Mouse (Mus musculus): ENCODE data around the gene Gm42906. TPM values are rescaled to one million over a fixed set of nuclear protein-coding genes. Genes with fewer than 3 reads are reported as not detected.

Gene Gm42906
- polyA plus RNA-seq, 1 experiment from 2014 or later = not detected

DNA sequence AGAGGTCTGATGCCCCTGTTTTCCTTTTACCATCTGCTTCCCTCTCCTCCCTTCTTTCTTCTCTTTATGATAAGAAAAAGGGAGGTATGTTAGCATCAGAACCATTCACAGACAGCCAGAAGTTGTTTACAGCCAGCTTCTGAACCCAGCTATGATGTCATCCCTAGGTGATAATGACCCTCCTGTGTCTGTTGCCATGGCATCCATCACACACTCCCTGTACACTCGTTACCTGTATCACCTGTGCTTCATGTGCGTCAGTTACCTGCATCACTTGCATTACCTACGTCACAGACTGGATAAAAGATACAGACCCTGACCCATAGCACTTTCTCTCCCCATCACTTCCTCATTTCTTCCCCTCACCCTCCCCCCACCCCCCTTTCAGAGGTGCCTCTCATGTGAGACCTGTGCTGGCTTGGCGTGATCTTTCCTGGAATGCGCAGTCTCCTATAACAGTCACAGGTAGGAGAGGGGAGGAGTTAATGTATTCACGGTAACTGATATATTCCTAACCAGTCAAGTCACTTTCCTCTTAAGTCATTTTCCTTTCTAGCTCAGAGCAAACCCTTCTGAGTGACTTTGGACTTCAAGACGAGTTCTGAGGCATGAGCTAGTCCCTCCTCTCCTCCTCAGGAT lies 27.9 kb downstream of the Gm42906 start:
- Histone ChIP-seq H3K36me3 (replicated peaks; ENCODE audit: insufficient read depth, low read length) (no peaks in the 10 kb centered on the region), H3K27me3 (ENCODE audit: insufficient read depth, low read length) (no peaks in the 10 kb centered on the region), H3K27ac (ENCODE audit: low read depth) (no peak overlapping the region), H3K9ac (replicated peaks) (no peak overlapping the region), H3K9me3 (ENCODE audit: low read length) (no peaks in the 10 kb centered on the region), H3K4me1 (ENCODE audit: insufficient read depth) (no peaks in the 10 kb centered on the region), H3K4me2 (ENCODE audit: low read depth, low read length) (no peak overlapping the region), H3K4me3 (ENCODE audit: low read depth, low read length) (no peak overlapping the region)
- 60% methylated on average over 7 of the region's 7 CpGs for WGBS (ENCODE audit: insufficient replicate concordance)
- ATAC-seq (no peak), DNase-seq (no peak)
- TF ChIP-seq EP300 (IDR thresholded peaks at IDR 0.05; ENCODE audit: low read depth) = no peak
- TF ChIP-seq CTCF (IDR thresholded peaks at IDR 0.05; ENCODE audit: low read depth) = no peak

DNA sequence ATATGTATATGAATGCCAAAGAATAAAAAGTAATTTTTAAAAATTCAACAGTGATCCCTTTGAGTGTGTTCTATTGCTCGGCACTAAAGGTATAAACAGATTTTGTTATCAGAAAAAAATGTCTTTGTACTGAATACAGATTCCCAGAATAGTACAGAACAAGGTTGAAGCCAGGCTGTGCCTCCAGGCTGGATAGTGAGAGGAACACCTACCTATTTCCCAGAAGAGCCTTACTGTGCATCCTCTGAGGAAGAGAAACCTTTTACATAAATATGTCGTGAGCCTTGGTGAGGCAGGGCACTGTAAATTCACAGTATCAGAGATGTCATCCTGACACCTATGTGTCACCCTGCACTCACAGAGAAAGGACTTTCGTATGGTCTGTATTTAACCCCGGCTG lies 31.8 kb downstream of the Gm42906 start:
- Histone ChIP-seq H3K4me1 (ENCODE audit: insufficient read depth) (0 out of 2 replicates have a peak, but pooled peaks cover 3% of the 10 kb centered on the region), H3K4me3 (ENCODE audit: low read depth, low read length) (no peak overlapping the region), H3K9ac (replicated peaks) (no peak overlapping the region), H3K36me3 (replicated peaks; ENCODE audit: insufficient read depth, low read length) (no peaks in the 10 kb centered on the region), H3K27ac (ENCODE audit: low read depth) (no peak overlapping the region), H3K4me2 (ENCODE audit: low read depth, low read length) (no peak overlapping the region), H3K9me3 (ENCODE audit: low read length) (no peaks in the 10 kb centered on the region), H3K27me3 (ENCODE audit: insufficient read depth, low read length) (no peaks in the 10 kb centered on the region)
- no peak for TF ChIP-seq CTCF (IDR thresholded peaks at IDR 0.05; ENCODE audit: low read depth)
- no peak for TF ChIP-seq EP300 (IDR thresholded peaks at IDR 0.05; ENCODE audit: low read depth)
- 77% methylated on average over 4 of the region's 4 CpGs for WGBS (ENCODE audit: insufficient replicate concordance)
- no peak for DNase-seq
- ATAC-seq = no peak

DNA sequence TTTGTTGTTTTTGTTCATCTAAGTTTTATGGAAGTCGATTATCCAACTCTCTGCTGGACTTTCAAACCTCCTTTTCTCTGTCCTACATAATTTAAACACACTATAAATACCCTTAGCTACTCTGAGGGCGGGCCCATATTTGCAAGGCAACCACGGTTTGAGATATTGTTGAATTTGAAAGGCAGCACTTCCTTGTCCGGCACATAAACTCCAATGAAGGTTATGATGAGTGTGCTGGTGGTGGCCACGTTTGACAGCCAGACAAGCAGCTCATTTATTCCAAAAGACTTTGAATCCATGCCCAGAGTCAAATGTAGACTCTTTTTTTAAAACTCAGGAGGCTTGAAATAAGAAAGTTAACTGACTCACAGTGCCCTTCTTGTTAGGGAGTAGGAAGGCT lies 33.3 kb downstream of the Gm42906 start:
- ATAC-seq (no peak), DNase-seq (no peak)
- Histone ChIP-seq H3K36me3 (replicated peaks; ENCODE audit: insufficient read depth, low read length) (no peaks in the 10 kb centered on the region), H3K9me3 (ENCODE audit: low read length) (no peaks in the 10 kb centered on the region), H3K4me2 (ENCODE audit: low read depth, low read length) (no peak overlapping the region), H3K9ac (replicated peaks) (no peak overlapping the region), H3K4me1 (ENCODE audit: insufficient read depth) (0 out of 2 replicates have a peak, but pooled peaks cover 3% of the 10 kb centered on the region), H3K27ac (ENCODE audit: low read depth) (no peak overlapping the region), H3K27me3 (ENCODE audit: insufficient read depth, low read length) (no peaks in the 10 kb centered on the region), H3K4me3 (ENCODE audit: low read depth, low read length) (no peak overlapping the region)
- TF ChIP-seq EP300 (IDR thresholded peaks at IDR 0.05; ENCODE audit: low read depth) = no peak
- TF ChIP-seq CTCF (IDR thresholded peaks at IDR 0.05; ENCODE audit: low read depth) = no peak
- 58% methylated on average over 5 of the region's 5 CpGs for WGBS (ENCODE audit: insufficient replicate concordance)

DNA sequence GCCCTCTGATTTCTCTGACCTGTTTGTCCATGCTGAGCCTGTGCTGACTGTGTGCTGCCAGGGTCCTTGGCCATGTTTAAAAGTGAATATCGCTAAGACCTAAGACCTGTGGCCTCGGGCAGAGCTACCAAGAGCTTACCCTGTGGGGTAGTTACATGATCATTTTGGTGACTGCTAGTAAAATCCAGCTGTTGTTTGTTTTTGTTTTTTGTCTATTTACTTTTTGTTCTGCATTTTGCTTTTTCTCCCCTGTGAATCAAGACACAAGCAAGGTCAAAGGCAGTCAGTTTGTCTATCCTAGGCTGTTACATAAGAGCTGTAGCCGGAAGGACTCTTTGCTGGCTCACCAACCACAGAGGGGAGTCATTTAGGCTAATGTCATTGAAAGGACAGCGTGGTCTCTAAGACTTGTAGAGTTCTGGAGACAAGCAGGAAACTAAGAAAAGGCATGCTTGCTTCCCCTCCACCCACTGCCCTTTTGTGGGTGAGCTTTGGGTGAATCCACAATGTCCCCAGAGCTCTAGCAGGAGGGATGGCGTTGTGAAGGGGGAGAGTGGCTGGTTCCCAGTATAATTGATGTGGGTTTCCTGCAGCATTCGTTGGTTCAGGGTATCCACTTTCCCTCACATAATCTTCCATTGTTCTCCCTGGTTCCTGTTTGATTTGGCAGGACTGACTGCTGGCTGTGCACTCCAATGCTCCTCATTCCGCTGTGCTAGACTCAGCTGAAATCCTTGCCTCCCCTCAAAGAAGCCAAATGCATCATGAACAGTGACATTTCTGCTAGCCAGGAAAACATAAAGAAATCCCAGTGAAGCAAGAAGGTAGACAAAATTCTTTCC lies 33.9 kb downstream of the Gm42906 start:
- Histone ChIP-seq H3K9me3 (ENCODE audit: low read length) (no peaks in the 10 kb centered on the region), H3K27ac (ENCODE audit: low read depth) (no peak overlapping the region), H3K27me3 (ENCODE audit: insufficient read depth, low read length) (no peaks in the 10 kb centered on the region), H3K9ac (replicated peaks) (no peak overlapping the region), H3K4me1 (ENCODE audit: insufficient read depth) (0 out of 2 replicates have a peak, but pooled peaks cover 3% of the 10 kb centered on the region), H3K4me2 (ENCODE audit: low read depth, low read length) (no peak overlapping the region), H3K4me3 (ENCODE audit: low read depth, low read length) (no peak overlapping the region), H3K36me3 (replicated peaks; ENCODE audit: insufficient read depth, low read length) (no peaks in the 10 kb centered on the region)
- TF ChIP-seq EP300 (IDR thresholded peaks at IDR 0.05; ENCODE audit: low read depth) = no peak
- no peak for TF ChIP-seq CTCF (IDR thresholded peaks at IDR 0.05; ENCODE audit: low read depth)
- WGBS (ENCODE audit: insufficient replicate concordance) = 48% methylated on average over 7 of the region's 7 CpGs
- DNase-seq = no peak
- ATAC-seq = peak; percentile 36; the same call in 1 of the 2 replicates

GRCm38 (mm10) chr5:151389827-151390226 lies 38.1 kb downstream of the Gm42906 start:
- Histone ChIP-seq H3K9me3 (ENCODE audit: low read length) (no peaks in the 10 kb centered on the region), H3K9ac (replicated peaks) (no peak overlapping the region), H3K36me3 (replicated peaks; ENCODE audit: insufficient read depth, low read length) (no peaks in the 10 kb centered on the region), H3K27me3 (ENCODE audit: insufficient read depth, low read length) (no peaks in the 10 kb centered on the region), H3K27ac (ENCODE audit: low read depth) (no peak overlapping the region), H3K4me2 (ENCODE audit: low read depth, low read length) (no peak overlapping the region), H3K4me3 (ENCODE audit: low read depth, low read length) (no peak overlapping the region), H3K4me1 (ENCODE audit: insufficient read depth) (0 out of 2 replicates have a peak, but pooled peaks cover 3% of the 10 kb centered on the region)
- 83% methylated on average over 1 of the region's 1 CpGs for WGBS (ENCODE audit: insufficient replicate concordance)
- ATAC-seq (no peak), DNase-seq (no peak)
- TF ChIP-seq CTCF (IDR thresholded peaks at IDR 0.05; ENCODE audit: low read depth) (no peak), EP300 (IDR thresholded peaks at IDR 0.05; ENCODE audit: low read depth) (no peak)

DNA sequence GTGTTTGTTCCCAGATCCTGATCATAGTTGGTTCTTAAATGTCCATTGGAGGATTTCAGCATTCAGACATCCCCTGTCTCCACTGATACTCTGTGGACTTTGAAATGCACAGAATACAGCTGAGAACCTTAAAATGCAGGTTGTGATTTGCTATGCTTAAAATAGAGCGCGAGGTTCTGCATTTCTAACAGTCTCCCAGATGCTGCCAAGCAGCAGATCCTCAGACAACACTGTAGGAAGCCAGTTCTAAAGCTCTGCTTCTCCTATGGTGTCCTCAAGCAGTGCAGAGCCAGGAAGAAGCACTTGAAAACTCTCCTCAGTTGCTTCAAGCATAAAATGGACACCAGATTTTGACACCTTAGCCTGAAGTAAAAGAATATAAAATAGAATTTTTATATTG lies 48.1 kb downstream of the Gm42906 start:
- Histone ChIP-seq H3K27ac (ENCODE audit: low read depth) (no peak overlapping the region), H3K9ac (replicated peaks) (no peak overlapping the region), H3K9me3 (ENCODE audit: low read length) (no peaks in the 10 kb centered on the region), H3K36me3 (replicated peaks; ENCODE audit: insufficient read depth, low read length) (no peaks in the 10 kb centered on the region), H3K27me3 (ENCODE audit: insufficient read depth, low read length) (no peaks in the 10 kb centered on the region), H3K4me3 (ENCODE audit: low read depth, low read length) (no peak overlapping the region), H3K4me1 (ENCODE audit: insufficient read depth) (no peaks in the 10 kb centered on the region), H3K4me2 (ENCODE audit: low read depth, low read length) (no peak overlapping the region)
- ATAC-seq (no peak), DNase-seq (no peak)
- no peak for TF ChIP-seq CTCF (IDR thresholded peaks at IDR 0.05; ENCODE audit: low read depth)
- no peak for TF ChIP-seq EP300 (IDR thresholded peaks at IDR 0.05; ENCODE audit: low read depth)
- WGBS (ENCODE audit: insufficient replicate concordance) = 66% methylated on average over 2 of the region's 2 CpGs

All from liver, postnatal 0 days (tissue).